Mouse (Mus musculus) forebrain, embryonic 16.5 days (tissue): Measurements from ENCODE around the gene Glipr1l3. TPM values are rescaled to one million over a fixed set of nuclear protein-coding genes. Genes with fewer than 3 reads are reported as not detected.
"Not testable (repeated sequence)": the region's sequence is repeated elsewhere in the genome, so short reads cannot be mapped to it uniquely, and the experiment has no call there.

Experiments used
- ATAC-seq: fragments of 200-750 bp; cut with Nextera tagmentation; 2 replicates; pipeline ENCODE4 v1.8.0; 2017; ENCODE audit warnings: mild to moderate bottlenecking, moderate library complexity
- H3K27ac ChIP-seq: fragments of 300-500 bp; sonication (generic); 2 replicates; pipeline ENCODE4 v1.5.1; 2014; ENCODE audit warnings: low read length, control low read depth
- H3K27me3 ChIP-seq: fragments of 300-500 bp; sonication (generic); replicated peaks from 2 replicates; pipeline ENCODE4 v1.6.1; 2014; ENCODE audit warnings: low read length; ENCODE audit not compliant: control insufficient read depth, insufficient read depth
- H3K36me3 ChIP-seq: fragments of 300-500 bp; sonication (generic); 2 replicates; pipeline ENCODE4 v1.6.1; 2014; ENCODE audit not compliant: control insufficient read depth, insufficient read depth
- H3K4me1 ChIP-seq: fragments of 300-500 bp; sonication (generic); replicated peaks from 2 replicates; pipeline ENCODE4 v1.6.1; 2014; ENCODE audit warnings: low read length; ENCODE audit not compliant: control insufficient read depth, insufficient read depth
- H3K4me2 ChIP-seq: fragments of 300-500 bp; sonication (generic); 2 replicates; pipeline ENCODE4 v1.6.1; 2014; ENCODE audit warnings: mild to moderate bottlenecking, low read length, control low read depth
- H3K4me3 ChIP-seq: fragments of 300-500 bp; sonication (generic); replicated peaks from 2 replicates; pipeline ENCODE4 v1.5.1; 2014; ENCODE audit warnings: mild to moderate bottlenecking, low read length, control low read depth
- H3K9ac ChIP-seq: fragments of 300-500 bp; sonication (generic); replicated peaks from 2 replicates; pipeline ENCODE4 v1.6.1; 2014; ENCODE audit warnings: low read depth, low read length, control low read depth
- H3K9me3 ChIP-seq: fragments of 300-500 bp; sonication (generic); 2 replicates; pipeline ENCODE4 v1.6.1; 2016; ENCODE audit warnings: low read length; ENCODE audit not compliant: control insufficient read depth
- WGBS: fragments of 180-500 bp; shearing (Covaris S2); extraction: QIAGEN DNeasy Blood & Tissue Kit; methylation state at CpG from one replicate; pipeline ENCODE4 v1.1.7; 2014; 5-methylcytosine and 5-hydroxymethylcytosine counted together
- polyA plus RNA-seq: library from polyadenylated mRNA; unstranded; fragments of >200 nt; fragmentation: Nextera tagmentation; extraction: Ambion mirVana; gene quantifications from 2 replicates; pipeline ENCODE4 v1.2.1, GENCODE M21; 2015

The Glipr1l3 gene
- polyA plus RNA-seq, 1 experiment from 2014 or later, result 0.41 TPM

DNA sequence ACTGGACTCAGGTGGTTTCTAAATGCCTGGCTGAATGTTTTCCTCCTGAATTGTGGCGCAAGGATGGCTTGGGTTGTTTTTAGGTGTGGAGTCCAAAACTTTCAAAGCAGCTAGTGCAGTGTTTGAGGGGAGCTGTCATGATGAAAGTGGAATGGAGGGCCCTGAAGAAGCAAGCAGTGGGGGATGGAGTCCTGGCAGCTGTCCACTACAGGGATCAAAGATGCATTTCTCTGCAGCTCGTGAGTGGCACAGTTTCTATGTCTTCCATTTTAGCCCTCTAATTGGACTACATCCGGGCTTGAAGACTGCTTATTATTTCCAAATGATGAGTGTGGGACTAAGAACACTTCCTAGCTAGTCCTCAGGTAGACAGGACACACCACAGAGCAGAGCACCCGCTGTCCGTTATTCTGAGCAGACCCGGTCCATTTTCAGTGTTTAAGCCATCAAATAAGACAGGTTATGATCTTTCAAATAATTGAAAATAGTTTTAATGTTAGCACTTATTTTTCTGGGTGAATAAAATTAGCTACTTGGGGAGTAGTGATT lies 32.4 kb downstream of the Glipr1l3 start:
- not testable (repeated sequence) for H3K27ac ChIP-seq, H3K4me2 ChIP-seq, H3K9me3 ChIP-seq, H3K4me1 ChIP-seq, H3K36me3 ChIP-seq, ATAC-seq, H3K27me3 ChIP-seq, H3K4me3 ChIP-seq, H3K9ac ChIP-seq
- WGBS, result 50% methylated on average over 6 of the region's 6 CpGs

DNA sequence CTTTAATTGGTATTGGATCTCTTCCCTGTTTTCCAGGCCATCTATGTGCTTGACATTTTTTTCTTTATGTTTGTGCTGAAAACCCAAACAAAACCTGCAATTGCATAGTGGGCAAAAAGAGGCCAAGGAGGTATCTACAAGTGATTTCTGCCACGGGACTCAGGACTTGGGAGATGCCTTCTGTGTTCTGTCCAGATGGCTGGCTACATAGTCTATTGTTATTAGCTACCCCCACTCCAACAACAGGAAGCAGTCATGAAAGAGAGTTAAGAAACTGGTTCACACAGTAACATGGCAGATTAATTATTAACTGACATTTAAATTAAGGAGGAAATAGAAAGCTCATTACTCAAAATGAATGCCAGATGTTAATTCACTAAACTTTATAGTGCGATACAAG lies 35.0 kb downstream of the Glipr1l3 start:
- H3K36me3 ChIP-seq, H3K4me2 ChIP-seq, H3K27ac ChIP-seq, H3K9me3 ChIP-seq, H3K4me3 ChIP-seq, H3K9ac ChIP-seq, H3K4me1 ChIP-seq, H3K27me3 ChIP-seq, ATAC-seq: not testable (repeated sequence)
- 35% methylated on average over 2 of the region's 2 CpGs for WGBS

DNA sequence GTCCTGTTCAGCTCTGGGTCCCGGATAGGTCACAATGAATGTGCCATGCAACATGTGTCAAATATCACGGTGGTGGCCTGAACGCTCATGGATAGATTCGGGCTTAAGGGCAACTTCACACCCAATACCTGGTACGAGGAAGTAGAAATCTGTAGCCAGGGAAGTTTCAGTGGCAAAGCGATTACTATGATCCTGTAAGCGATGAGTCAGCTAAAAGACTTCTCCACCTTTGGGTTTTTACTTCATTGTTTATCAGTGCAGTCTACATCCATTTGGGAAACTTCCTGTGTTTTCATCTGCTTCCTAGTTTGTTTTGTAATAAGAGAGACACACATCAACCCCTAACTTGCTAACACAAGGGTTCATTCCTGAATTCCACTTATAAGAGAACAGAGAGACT lies 49.7 kb downstream of the Glipr1l3 start:
- no peak for ATAC-seq
- no peak overlapping the region for H3K4me3 ChIP-seq
- no peak overlapping the region for H3K4me2 ChIP-seq
- no peak overlapping the region for H3K27ac ChIP-seq
- no peaks in the 10 kb centered on the region for H3K36me3 ChIP-seq
- WGBS, result 97% methylated on average over 7 of the region's 7 CpGs
- no peaks in the 10 kb centered on the region for H3K4me1 ChIP-seq
- H3K9me3 ChIP-seq, result no peaks in the 10 kb centered on the region
- H3K9ac ChIP-seq, result no peak overlapping the region
- no peaks in the 10 kb centered on the region for H3K27me3 ChIP-seq

DNA sequence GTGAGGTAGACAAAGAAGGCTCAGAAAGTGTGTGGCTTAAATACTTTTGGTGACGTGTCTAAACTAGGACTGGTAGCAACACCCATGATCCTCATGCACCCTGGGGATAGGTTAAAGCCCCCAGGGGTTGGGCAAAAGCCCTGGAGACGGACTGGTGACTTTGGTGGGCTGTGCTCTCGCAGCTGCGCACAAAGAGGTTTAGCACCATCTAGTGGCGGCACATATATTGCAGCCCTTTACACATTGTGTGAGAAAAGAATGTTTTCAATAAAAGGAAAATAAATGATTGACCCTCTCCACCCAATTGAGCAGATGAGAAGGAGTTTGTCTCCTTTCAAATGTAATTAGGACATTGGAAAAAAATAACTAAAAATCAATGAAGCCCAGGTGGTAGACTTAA lies 54.3 kb downstream of the Glipr1l3 start:
- not testable (repeated sequence) for H3K4me2 ChIP-seq, H3K36me3 ChIP-seq, H3K4me1 ChIP-seq, H3K9ac ChIP-seq, H3K27ac ChIP-seq, H3K4me3 ChIP-seq, ATAC-seq, H3K9me3 ChIP-seq, H3K27me3 ChIP-seq
- 8% methylated on average over 5 of the region's 5 CpGs for WGBS

Other genes starting within 250 kb of the Glipr1l3 start
- gene Krr1, start 187.7 kb downstream of the Glipr1l3 start, polyA plus RNA-seq, result 51.1 and 56.2 TPM in 2 replicates
- gene Glipr1, start 157.7 kb downstream of the Glipr1l3 start, polyA plus RNA-seq, result 0.42 and 1.0 TPM in 2 replicates
- gene Glipr1l1, start 100.1 kb downstream of the Glipr1l3 start, polyA plus RNA-seq, result not detected in 2 replicates
- gene Glipr1l2, start 77.0 kb downstream of the Glipr1l3 start, polyA plus RNA-seq, result not detected in 2 replicates
- 0.30 and 0.55 TPM in 2 replicates for gene Caps2, start 3.3 kb upstream of the Glipr1l3 start, polyA plus RNA-seq
- 5.7 and 7.8 TPM in 2 replicates for gene Kcnc2, start 110.8 kb upstream of the Glipr1l3 start, polyA plus RNA-seq